Mouse (Mus musculus) embryo, embryonic 10 days (tissue): Measurements from ENCODE around the gene L1td1.
"Not testable (repeated sequence)": the region's sequence is repeated elsewhere in the genome, so short reads cannot be mapped to it uniquely, and the experiment has no call there.

Experiments
- DNase-seq: peaks from one replicate; pipeline ENCODE4 v3.0.0-alpha.2; 2015; ENCODE audit warnings: low spot score

L1td1 gene

DNA sequence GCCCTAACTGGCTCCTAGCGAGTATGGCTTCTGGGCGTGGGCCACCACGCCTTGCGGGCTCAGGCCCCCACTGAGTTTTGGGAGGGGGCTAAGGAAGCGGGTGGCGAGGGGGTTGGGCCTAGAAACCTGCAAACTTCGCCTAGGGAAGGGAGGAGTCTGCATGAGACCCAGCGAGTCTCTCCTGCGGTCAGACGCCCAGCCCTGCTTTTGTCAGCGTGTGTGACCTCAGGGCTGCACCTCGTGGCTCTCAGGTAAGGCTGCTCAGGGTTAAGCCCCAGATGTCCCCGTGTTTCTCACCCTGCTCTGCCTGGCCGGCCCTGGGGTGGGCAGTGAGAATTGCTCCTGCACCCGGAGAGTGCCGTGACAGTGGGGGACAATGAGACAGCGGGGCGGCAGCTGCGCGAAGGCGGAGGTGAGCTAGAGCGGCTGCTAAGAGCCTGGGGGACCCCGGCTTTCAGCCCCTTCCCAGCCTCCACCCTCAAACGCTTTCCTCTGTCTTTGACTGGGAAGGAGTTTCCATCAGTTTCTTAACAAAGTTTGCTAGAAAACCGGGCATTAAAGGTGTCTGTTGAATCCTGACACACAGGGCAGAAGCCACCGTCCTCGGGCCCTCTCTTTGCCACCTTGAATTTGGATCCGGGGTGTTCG lies at the start of gene L1td1:
Gene L1td1, plus strand, starts transcription at position 145 of the 648 bp plus-strand sequence.
- peak; percentile 18 for DNase-seq

DNA sequence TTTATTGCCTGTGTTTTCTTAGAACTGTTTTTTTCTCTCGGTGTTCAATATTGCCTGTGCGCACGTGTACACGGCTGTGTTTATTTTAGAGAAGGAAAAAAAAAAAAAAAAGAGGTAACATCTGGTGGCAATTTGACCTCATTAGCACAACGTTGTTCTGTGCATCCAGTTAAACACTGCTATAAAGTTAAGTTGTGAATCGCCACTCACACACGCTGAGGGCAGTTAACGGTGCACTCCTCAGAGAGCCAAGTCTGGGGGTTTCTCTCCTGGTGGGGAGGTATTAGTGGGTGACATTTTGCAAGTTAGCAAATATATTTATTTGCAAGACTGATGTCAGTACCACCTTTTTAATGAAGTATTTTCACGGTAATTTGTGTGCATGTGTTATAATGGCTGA lies 49.0 kb upstream of the L1td1 start:
- peak; percentile 49 for DNase-seq

DNA sequence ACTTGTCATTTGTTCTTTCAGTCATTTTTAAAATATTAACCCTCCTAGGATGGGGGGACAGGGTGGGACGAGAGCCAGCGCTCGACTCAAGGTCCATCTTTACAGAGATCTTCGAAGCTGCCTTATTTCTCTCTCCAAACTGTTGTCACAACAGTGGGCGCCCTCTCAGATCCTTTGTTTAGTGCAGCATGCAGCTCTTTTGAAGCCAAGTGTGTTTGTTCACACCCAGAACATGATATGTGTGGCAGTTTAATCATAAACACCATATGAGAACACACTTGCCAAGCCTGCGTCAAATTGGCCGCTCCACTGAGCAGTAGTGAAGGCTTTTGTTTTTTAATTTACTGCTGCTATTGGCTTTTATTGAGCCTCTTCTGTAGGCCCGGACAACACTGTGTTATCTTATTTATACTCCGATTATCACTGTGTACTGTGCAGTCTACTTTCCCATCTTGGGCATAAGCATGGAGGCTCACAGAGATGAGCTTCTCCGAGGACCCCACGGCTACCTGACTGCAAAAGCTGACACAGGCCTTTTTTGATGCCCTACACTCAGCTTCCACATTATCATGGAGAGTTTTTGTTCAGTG lies 39.8 kb upstream of the L1td1 start:
- no peak for DNase-seq

DNA sequence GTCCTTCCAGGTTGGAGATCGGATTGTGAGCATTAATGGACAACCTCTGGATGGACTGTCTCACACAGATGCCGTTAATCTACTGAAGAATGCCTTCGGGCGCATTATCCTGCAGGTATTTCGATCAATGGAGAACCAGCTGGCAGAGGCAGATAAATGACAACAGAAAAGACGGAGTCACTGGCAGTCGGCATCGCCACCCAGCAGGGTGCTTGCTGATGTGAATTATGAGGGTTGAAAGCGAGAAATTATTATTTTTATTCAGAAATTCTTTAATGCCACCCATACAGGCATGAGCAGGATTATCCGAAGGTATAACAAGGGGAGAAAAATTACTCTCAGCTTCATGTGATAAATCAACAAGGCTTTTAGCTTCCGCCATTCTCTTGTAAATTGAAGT lies 38.4 kb upstream of the L1td1 start:
- no peak for DNase-seq

DNA sequence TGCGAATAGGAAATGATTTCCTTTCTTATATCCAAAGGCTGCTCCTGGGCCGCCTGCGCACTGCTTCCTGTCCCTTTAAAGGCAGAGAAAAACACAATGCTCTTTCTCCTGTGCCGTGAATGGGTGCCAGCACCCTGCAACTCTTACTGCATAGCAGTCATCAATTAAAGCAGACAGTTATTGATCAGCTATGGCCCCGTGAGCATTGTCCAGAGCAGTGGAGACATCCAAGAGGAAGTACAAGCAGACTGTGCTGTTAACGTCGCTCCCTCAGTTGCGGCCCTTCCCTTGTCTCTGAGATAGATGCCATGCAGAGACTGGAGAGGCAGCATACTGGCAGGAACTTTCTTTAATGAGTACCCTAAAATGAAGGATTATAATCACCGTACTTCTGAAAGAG lies 38.0 kb upstream of the L1td1 start:
- DNase-seq, result no peak

DNA sequence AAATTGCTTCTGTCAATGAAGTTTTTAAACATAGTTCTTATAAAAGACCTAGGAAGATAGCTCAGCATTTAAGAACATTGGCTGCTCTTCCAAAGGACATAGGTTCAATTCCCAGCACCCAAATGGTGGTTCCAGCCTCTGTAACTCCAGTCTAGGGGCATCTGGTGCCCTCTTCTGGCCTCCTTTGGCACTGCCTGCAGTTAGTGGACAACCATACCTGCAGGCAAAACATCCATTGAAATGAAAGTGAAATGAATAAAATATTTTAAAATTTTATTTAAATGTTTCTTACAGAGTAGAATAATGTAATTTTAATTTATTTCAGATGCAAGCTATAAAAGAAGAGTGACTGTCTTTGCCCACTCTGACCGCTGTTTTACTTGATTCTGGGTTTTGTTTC lies 36.5 kb upstream of the L1td1 start:
- DNase-seq, result no peak

DNA sequence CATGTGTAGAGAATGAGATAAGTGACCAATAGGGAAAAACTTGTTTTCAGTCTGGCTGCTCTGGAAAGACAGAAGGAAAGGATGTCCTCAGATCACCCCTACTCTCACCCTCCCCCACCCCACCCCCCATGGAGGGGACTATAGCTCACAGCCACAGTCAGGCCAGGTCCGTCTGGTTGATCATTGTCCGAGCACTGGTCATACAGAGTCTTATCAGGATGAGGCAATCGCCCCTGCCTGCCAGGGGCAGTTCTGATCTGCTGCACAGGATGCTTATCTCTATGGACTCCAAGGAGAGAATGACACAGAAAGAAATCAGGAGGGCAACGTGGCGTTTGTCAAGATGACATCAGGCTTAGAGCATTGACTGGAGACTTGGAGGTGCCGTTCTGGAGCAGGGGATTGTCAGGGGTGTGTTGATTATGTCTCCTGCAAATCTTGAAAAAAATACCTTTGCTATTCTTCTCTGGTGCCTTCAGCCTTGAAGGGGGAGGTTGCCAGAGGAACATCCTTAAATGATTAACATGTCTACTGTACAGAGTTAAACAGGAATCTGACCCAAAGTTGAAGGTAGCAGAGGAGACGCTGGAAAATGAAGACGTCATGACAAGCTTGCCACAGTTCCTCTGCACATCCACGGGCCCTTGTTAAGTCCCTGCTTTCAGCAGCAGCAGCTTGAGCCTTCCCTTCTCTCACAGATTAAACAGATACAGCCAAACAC lies 32.9 kb upstream of the L1td1 start:
- DNase-seq, result no peak

DNA sequence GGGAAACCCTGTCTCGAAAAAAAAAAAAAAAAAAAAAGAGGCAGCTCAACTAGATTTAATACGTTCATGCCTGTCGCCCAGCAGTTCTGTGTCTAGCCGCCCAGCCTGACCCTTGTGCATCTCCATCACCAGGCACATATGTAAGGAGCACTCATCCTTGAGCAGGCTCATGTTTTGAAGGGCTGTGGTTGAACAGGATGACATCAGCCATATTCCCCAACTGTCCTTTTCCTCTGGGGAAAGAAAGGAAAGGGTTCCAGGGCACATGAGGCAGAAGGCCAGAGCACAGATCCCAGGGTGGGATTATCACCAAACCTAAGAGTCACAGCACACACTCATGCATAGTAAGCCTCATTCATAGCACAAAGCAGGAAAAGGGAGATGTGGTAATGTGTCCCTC lies 28.6 kb upstream of the L1td1 start:
- DNase-seq, result no peak

DNA sequence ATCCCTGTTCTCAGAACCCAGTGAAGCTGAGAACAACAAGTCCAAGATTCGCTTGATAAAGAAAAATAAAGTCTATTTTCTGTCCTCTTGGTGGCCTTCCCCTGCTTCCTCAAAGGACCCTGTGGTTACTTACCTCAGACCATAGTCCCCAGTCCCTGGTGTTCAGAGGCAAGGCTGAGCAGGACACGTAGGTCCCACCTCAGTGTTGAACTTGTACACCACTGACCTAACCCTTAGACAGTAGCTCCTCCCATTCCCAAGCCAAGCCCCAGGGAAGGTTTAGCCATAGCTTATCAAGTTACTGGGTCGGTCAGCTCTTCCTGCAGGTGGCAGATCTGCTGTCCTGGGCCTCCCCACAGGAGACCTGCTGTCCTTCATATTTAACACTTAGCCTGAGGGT lies 27.6 kb upstream of the L1td1 start:
- DNase-seq, result no peak

DNA sequence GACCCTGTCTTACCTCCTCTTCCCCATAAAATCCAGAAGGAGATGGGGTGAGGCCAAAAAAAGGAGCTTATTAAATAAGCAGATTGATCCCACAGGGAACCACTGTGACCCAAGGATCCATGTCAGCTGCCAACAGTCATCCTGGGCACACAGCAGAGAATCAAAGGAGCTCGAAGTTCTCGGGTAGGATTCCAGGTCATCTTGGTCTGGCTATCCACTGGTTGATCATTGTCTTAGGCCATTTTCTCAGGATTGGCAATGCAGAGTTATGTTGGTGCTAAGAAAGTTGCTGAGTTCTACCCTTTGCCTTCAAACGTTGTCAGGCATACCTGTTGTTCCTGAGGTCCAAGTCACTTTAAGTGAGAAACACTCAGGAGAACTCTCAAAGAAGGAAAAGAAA lies 26.4 kb upstream of the L1td1 start:
- DNase-seq, result no peak

DNA sequence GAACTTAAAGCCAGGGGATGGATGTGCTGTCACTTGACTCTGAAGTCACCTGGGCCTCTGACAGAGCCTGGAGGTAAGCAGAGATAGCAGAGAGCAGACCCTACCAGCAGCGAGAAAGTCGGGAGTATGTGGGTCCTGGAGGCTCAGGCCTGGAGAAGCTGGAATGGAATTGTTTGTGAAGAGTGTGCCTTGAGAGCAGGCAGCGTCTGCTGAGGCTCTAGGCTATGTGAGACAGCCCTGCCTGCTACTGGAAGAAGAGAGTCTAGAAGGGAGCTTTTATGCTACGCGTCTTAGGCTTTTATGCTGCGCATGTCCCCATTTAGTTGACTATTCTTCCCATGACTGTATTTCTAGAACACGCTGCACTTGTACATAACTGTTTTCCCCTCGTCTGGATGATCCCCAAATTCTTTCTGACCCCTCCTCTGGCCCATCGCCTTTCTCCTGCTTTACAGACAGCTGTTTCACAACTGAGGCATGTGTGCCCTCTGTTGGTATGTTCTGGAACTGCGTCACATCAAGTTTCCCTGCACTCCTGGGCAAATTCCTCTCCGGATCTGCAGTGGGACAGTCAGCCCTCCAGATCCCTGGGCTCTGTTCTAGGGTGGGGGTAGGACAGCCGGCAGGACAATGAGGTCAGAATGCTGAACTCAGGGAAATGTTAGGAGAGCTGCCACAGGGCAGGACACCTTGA lies 24.2 kb upstream of the L1td1 start:
- peak; percentile 92 for DNase-seq

DNA sequence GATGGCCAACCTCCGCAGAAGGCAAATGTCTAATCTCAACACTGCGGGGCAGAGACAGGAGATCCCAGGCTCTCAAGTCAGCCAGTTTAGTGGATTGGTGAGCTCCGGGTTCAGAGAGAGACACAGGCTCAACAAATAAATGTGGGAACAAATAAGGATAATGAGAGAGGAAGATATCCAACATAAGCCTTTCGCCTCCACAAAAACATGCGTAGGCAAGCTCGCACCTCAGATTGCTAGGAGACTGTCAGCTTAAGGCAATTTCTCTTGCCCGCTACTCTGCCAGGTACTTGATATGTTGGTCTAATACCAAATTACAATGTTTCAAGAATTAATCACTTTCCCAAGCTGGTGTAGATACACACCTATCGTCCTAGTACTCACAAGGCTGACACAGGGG lies 15.6 kb upstream of the L1td1 start:
- no peak for DNase-seq

DNA sequence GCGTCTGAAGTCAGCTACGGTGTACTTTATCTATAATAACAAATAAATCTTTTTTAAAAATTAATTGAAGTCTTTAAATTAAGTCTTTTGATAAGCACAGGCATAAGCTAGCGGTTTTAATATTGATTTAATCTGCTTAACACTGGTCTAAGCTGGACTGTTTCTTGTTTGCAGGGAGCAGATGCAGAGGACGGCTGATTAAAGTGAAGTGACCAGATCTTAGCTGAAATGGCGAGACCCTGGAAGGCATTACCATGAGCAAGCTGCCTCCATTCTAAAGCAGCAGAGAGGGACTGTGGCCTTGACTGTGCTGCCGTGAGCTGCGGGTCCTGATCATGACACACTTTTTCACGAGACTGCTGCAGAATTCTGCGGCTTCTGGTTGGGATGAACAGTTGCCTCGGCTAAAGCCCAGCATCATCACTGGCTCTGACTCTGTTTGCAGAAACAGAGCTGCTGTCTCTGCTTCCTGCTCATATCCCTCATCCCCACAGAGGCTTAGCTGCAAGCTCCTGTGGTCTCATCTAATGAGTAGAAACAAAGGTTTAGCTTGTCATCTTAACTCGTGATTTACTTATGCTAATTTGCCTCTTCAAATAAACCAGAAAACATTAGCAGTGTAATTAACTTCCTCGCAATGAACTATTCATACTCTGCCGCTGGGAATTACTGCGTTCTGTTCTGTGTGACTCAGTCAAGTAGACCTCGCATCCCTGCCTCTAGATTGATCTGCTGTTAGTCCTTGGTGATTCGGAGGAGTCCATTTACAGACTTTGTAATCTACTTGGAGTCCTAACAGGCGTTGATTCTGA lies 8.6 kb upstream of the L1td1 start:
- DNase-seq, result no peak

DNA sequence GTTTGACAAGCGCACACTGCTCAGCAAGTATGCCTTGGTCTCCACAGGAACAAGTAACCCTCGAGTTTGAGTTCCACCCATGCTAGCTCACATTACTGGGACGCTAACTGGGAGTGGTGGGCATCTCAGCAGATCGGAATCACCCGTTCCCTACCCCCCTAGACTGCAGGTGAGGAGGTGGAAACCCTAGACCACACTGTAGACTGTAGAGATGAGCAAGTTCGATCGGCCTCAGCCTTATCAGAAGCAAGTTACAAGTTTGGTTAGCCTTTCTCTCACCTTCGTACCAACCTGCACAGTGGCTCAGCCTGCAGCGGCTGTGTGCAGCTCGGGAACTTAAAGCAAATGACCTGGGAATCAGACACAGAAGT lies 8.0 kb upstream of the L1td1 start:
- no peak for DNase-seq

DNA sequence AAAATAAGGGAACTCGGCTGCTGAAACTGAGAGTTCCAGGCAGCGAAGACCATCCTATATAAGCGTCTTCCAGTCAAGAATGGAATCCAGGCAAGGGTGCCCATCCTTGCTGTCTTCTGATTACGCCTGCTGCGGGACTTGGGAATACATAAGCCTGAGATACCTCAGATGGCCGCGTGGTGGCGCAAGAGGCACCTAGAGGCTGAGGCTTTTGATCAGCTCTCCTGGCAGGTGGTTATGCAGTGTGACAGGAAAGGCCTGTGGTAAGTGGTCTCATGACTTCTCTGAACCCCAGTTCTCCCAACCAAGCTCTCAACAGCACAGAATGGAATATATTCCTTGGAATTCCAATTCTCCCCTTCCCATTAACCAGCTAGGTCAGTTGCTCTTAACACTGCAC lies 4.1 kb upstream of the L1td1 start:
- peak; percentile 92 for DNase-seq

DNA sequence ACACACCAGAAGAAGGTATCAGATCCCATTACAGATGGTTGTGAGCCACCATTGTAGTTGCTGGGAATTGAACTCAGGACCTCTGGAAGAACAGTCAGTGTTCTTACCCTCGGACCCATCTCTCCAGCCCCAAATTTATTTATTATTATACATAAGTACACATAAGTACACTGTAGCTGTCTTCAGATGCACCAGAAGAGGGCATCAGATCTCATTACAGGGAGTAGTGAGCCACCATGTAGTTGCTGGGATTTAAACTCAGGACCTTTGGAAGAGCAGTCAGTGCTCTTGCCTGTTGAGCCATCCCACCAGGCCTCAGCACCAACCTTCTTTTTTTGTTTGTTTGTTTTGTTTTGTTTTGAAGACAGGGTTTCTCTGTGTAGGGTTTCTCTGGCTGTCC lies 1.9 kb upstream of the L1td1 start:
- DNase-seq, result not testable (repeated sequence)

DNA sequence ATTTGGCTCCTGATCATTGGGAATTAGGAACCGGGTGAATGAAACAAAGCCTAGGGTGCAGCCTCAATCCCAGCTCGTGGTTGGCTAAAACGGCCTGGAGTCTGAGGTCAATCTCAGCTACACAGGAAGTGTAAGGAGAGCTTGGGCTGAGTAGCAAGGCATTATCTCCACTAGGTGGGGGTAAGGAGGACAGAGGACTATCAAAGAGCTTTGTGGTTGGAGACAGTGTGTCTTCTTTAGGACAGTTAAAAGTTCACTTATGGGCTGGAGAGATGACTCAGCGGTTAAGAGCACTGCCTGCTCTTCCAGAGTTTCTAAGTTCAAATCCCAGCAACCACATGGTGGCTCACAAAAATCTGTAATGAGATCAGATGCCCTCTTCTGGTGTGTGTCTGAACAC lies 1.1 kb upstream of the L1td1 start:
- peak; percentile 57 for DNase-seq

DNA sequence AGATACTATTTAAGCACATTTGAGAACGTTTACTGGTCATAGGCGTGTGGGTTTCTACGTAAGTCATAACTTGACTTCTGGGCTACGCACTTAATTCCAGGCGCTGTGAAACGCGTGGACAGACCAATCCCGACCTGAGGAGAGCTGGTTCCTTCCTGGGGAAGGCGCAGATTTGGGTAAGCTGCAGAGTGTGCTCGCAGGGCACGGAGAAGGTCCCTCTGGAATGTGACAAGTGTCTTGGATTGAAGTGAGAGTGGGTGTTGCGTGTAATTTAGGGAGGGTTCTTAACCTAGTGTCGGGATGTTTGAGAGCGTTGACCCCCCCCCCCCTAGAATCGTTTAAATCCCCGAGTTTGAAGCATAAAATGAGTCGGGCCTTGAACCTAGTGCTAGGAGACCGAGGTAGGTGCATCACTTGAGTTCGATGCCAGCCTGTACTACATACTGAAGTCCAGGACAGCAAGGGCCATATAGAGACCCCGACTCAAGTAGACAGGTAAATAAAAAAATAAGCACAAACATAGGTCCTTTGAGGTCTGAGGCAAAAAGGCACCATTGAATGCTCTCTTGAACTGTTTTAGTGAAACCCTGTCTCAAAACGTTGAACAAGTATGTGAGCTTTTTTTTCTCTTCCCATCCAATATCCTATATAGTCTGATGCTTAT lies 893 bp downstream of the L1td1 start:
- peak; percentile 45 for DNase-seq

DNA sequence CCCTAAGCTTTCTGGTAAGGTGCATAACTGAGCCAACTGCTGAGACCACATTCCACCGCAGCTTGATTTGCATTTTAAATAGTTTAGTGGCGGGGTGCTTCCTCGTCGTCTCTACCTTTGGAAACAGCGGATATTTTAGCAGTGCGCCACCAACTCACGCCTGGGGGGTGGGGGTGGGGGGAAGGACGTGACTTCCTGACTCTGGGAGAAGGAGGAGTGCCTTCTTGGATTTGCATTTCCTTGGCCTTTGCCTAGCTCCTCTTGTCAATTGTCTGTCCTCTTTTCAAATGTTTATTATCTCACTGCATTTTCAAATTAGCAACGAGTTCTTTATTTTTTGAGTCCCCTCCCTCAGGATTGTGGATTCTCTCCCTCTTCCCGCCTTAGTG lies 1.4 kb downstream of the L1td1 start:
- no peak for DNase-seq

DNA sequence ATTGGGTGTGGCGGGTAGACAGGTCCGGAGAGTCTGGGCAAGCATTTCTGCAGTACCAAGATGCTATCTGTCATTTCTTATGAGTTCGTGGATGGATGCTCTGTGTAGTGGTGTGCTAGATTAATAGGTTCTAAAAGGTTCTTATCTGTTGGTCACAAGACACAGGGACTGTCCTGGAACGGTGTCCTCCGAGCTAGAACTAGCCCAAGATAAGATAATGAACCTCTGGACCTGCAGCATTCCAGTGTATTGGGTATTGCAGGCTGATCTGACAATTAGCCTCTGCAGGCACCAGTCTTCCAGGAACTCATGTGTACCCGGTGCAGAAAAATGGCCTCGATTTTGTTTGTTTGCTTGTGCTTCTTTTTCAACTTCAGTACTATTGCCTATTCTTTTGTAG lies 2.2 kb downstream of the L1td1 start:
- DNase-seq, result no peak

DNA sequence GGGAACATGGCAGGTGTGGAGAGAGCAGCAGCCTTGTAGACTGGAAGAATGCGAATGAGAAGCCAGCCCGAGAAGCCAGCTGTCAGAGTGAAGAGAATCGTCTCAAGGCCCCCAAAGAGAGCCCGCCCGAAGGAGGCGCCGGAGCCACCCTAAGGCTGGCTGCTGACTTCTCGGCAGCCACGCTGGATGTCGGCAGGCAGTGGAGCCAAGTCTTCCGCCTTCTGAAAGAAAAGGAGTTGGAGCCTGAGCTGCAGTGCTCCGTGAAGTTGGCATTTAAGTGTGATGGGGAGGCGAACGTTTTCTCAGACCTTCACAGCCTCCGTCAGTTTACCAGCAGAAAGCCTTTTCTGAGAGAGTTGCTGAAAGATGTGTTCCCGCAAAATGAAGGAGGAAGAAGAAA lies 7.1 kb downstream of the L1td1 start:
- no peak for DNase-seq

DNA sequence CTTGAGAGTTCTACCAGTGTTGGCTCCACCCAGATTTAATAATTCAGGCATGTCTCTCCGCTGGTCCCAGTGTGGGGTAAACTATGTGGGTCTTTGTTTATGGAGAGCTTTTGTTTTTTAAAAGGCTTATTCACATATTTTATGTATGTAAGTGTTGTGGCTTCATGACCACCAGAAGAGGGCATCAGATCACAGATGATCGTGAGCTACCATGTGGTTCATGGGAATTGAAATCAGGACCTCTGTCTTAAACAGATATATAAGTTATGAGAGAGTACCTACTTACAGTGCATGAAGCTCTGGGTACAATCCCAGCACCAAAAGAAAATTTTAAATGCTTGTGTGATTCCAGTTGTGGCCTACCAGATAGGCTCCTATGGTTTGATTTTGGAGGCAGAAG lies 13.2 kb downstream of the L1td1 start:
- peak; percentile 72 for DNase-seq
